Mouse (Mus musculus): ENCODE measurements around the gene Daglb. TPM values are rescaled to one million over a fixed set of nuclear protein-coding genes. Genes with fewer than 3 reads are reported as not detected.

Daglb gene
- 8.9 and 9.3 TPM in 2 replicates for polyA plus RNA-seq (2015; fragmentation: Nextera tagmentation; extraction: Ambion mirVana)

DNA sequence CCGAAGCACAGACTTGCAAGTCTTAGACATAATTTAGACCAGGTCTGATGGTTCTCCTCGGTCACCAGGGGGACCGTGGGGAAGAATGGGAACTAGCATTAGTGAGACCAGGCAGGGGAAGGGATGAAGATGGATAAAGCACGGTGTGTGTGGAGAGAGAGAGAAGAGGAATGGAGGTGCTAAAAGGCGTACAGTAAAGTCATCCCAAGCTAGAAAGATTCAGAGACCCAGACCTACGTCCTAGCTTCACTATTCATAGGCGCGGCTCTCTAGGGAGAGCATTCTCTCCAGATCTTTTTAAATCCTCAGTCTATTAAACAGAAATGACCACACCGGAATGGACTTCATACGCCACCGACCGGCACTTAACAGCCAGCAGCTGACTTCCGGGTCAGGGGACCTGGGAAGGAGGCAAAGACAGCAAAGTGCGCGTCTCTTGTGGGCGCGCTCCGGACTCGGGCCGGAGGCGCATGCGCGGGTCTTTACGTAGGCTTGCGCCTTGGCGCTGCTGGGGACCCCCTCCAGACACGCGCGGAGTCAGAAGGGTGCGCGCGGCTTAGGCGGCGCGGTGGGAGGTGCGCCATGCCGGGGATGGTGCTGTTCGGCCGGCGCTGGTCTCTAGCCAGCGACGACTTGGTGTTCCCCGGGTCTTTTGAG lies at the start of gene Daglb:
Daglb (plus strand) TSS at position 485 of the 657 bp plus-strand sequence.
- no peaks in the 10 kb centered on the region for H3K36me3 ChIP-seq (ENCODE audit: control insufficient read depth, insufficient read depth)
- H3K4me1 ChIP-seq (ENCODE audit: control insufficient read depth, insufficient read depth, low read length): peaks cover 10% of the 10 kb centered on the region; the same call in 1 of the 2 replicates
- H3K4me3 ChIP-seq (ENCODE audit: low read length): peak within 1 kb of the TSS; percentile 69
- H3K9me3 ChIP-seq (replicated peaks; ENCODE audit: control insufficient read depth, low read length): no peaks in the 10 kb centered on the region
- peak within 1 kb of the TSS; percentile 97 for H3K4me2 ChIP-seq (ENCODE audit: low read depth, low read length)
- H3K9ac ChIP-seq (ENCODE audit: low read length): peak within 1 kb of the TSS; percentile 80
- ATAC-seq (replicated peaks; ENCODE audit: extremely low read depth, insufficient read depth, low FRiP score): peak; percentile 94
- H3K27me3 ChIP-seq (ENCODE audit: control insufficient read depth, insufficient read depth, low read length): no peaks in the 10 kb centered on the region
- 3% methylated on average over 43 of the region's 43 CpGs for WGBS
- H3K27ac ChIP-seq (ENCODE audit: low read length): peak within 1 kb of the TSS; percentile 47

- 72% methylated on average over 4 of the region's 4 CpGs for WGBS
- H3K36me3 ChIP-seq (ENCODE audit: control insufficient read depth, insufficient read depth): peaks cover 50% of the 10 kb centered on the region
These were observed 42.9 kb upstream of the Daglb start for GRCm38 (mm10) chr5:143421484-143421883.

DNA sequence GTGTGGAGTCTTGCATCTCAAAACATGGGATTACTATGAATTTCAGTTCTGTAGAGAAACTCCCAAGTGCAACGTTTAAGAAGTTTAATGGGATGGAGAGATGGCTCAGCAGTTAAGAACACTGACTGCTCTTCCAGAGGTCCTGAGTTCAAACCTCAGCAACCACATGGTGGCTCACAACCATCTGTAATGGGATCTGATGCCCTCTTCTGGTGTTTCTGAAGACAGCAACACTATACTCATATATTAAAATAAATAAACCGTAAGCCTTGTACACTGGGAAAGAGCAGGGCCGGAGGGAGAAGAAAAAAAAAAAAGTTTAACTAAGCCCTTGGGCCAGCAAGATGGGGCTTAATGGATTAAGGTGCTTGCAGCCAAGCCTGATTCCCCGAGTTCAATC lies 41.4 kb upstream of the Daglb start:
- H3K9ac ChIP-seq (ENCODE audit: low read length): no peak overlapping the region
- no peaks in the 10 kb centered on the region for H3K9me3 ChIP-seq (replicated peaks; ENCODE audit: control insufficient read depth, low read length)
- H3K27me3 ChIP-seq (ENCODE audit: control insufficient read depth, insufficient read depth, low read length): no peaks in the 10 kb centered on the region
- WGBS: 77% methylated on average over 4 of the region's 4 CpGs
- no peak overlapping the region for H3K27ac ChIP-seq (ENCODE audit: low read length)
- H3K4me3 ChIP-seq (ENCODE audit: low read length): no peak overlapping the region
- no peaks in the 10 kb centered on the region for H3K4me1 ChIP-seq (ENCODE audit: control insufficient read depth, insufficient read depth, low read length)
- H3K4me2 ChIP-seq (ENCODE audit: low read depth, low read length): no peak overlapping the region
- H3K36me3 ChIP-seq (ENCODE audit: control insufficient read depth, insufficient read depth): peaks cover 35% of the 10 kb centered on the region
- no peak for ATAC-seq (replicated peaks; ENCODE audit: extremely low read depth, insufficient read depth, low FRiP score)

More at GRCm38 (mm10) chr5:143421484-143421883, 42.9 kb upstream of the Daglb start:
- H3K4me3 ChIP-seq (ENCODE audit: low read length): no peak overlapping the region
- no peak for ATAC-seq (replicated peaks; ENCODE audit: extremely low read depth, insufficient read depth, low FRiP score)
- H3K4me1 ChIP-seq (ENCODE audit: control insufficient read depth, insufficient read depth, low read length): no peaks in the 10 kb centered on the region
- H3K27ac ChIP-seq (ENCODE audit: low read length): no peak overlapping the region
- no peaks in the 10 kb centered on the region for H3K27me3 ChIP-seq (ENCODE audit: control insufficient read depth, insufficient read depth, low read length)
- no peaks in the 10 kb centered on the region for H3K9me3 ChIP-seq (replicated peaks; ENCODE audit: control insufficient read depth, low read length)
- H3K9ac ChIP-seq (ENCODE audit: low read length): no peak overlapping the region
- H3K4me2 ChIP-seq (ENCODE audit: low read depth, low read length): no peak overlapping the region

- no peaks in the 10 kb centered on the region for H3K4me1 ChIP-seq (ENCODE audit: control insufficient read depth, insufficient read depth, low read length)
- H3K4me3 ChIP-seq (ENCODE audit: low read length): no peak overlapping the region
- H3K9me3 ChIP-seq (replicated peaks; ENCODE audit: control insufficient read depth, low read length): no peaks in the 10 kb centered on the region
- ATAC-seq (replicated peaks; ENCODE audit: extremely low read depth, insufficient read depth, low FRiP score): no peak
- no peak overlapping the region for H3K4me2 ChIP-seq (ENCODE audit: low read depth, low read length)
- H3K27me3 ChIP-seq (ENCODE audit: control insufficient read depth, insufficient read depth, low read length): no peaks in the 10 kb centered on the region
- WGBS: 23% methylated on average over 6 of the region's 6 CpGs
- no peak overlapping the region for H3K27ac ChIP-seq (ENCODE audit: low read length)
- H3K36me3 ChIP-seq (ENCODE audit: control insufficient read depth, insufficient read depth): peaks cover 25% of the 10 kb centered on the region
- H3K9ac ChIP-seq (ENCODE audit: low read length): no peak overlapping the region
These were observed 40.4 kb upstream of the Daglb start for GRCm38 (mm10) chr5:143423899-143424519.

GRCm38 (mm10) chr5:143434421-143434820 lies 30.0 kb upstream of the Daglb start:
- no peak; the same call in 1 of the 2 replicates for ATAC-seq (replicated peaks; ENCODE audit: extremely low read depth, insufficient read depth, low FRiP score)
- H3K27me3 ChIP-seq (ENCODE audit: control insufficient read depth, insufficient read depth, low read length): no peaks in the 10 kb centered on the region
- H3K4me2 ChIP-seq (ENCODE audit: low read depth, low read length): no peak overlapping the region
- H3K4me3 ChIP-seq (ENCODE audit: low read length): no peak overlapping the region
- no peaks in the 10 kb centered on the region for H3K36me3 ChIP-seq (ENCODE audit: control insufficient read depth, insufficient read depth)
- no peak overlapping the region for H3K27ac ChIP-seq (ENCODE audit: low read length)
- no peak overlapping the region for H3K9ac ChIP-seq (ENCODE audit: low read length)
- H3K9me3 ChIP-seq (replicated peaks; ENCODE audit: control insufficient read depth, low read length): no peaks in the 10 kb centered on the region
- 7% methylated on average over 4 of the region's 4 CpGs for WGBS
- no peaks in the 10 kb centered on the region for H3K4me1 ChIP-seq (ENCODE audit: control insufficient read depth, insufficient read depth, low read length)

DNA sequence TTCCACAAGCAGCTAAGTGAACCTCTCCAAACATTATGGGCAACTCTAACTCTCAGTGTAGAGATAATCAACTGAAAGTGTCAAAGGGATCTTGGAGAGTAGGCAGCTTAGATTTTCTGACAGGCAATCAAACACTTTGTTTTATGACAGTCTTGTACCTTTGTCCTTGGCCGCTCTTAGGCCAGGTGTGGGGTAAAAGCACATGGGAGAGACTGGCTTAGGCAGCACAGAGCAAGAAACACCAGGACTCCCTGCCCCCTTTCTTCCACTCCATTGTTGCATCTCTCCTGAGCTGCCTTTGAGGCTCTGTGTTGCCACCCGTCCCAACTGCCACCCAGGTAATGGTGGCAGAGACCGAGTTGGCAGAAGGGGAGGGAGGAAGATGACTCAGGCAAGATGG lies 23.1 kb upstream of the Daglb start:
- ATAC-seq (replicated peaks; ENCODE audit: extremely low read depth, insufficient read depth, low FRiP score): no peak
- no peak overlapping the region for H3K27ac ChIP-seq (ENCODE audit: low read length)
- no peaks in the 10 kb centered on the region for H3K9me3 ChIP-seq (replicated peaks; ENCODE audit: control insufficient read depth, low read length)
- H3K36me3 ChIP-seq (ENCODE audit: control insufficient read depth, insufficient read depth): no peaks in the 10 kb centered on the region
- H3K9ac ChIP-seq (ENCODE audit: low read length): no peak overlapping the region
- WGBS: 81% methylated on average over 3 of the region's 3 CpGs
- H3K4me3 ChIP-seq (ENCODE audit: low read length): no peak overlapping the region
- no peaks in the 10 kb centered on the region for H3K27me3 ChIP-seq (ENCODE audit: control insufficient read depth, insufficient read depth, low read length)
- no peaks in the 10 kb centered on the region for H3K4me1 ChIP-seq (ENCODE audit: control insufficient read depth, insufficient read depth, low read length)
- no peak overlapping the region for H3K4me2 ChIP-seq (ENCODE audit: low read depth, low read length)

- Histone ChIP-seq H3K27me3 (ENCODE audit: control insufficient read depth, insufficient read depth, low read length) (no peaks in the 10 kb centered on the region), H3K4me1 (ENCODE audit: control insufficient read depth, insufficient read depth, low read length) (no peaks in the 10 kb centered on the region), H3K9ac (ENCODE audit: low read length) (no peak overlapping the region), H3K4me3 (ENCODE audit: low read length) (no peak overlapping the region), H3K9me3 (replicated peaks; ENCODE audit: control insufficient read depth, low read length) (no peaks in the 10 kb centered on the region), H3K4me2 (ENCODE audit: low read depth, low read length) (no peak overlapping the region), H3K36me3 (ENCODE audit: control insufficient read depth, insufficient read depth) (no peaks in the 10 kb centered on the region), H3K27ac (ENCODE audit: low read length) (no peak overlapping the region)
- WGBS: 81% methylated on average over 12 of the region's 12 CpGs
- no peak for ATAC-seq (replicated peaks; ENCODE audit: extremely low read depth, insufficient read depth, low FRiP score)
These were observed 22.6 kb upstream of the Daglb start for GRCm38 (mm10) chr5:143441753-143442152.

DNA sequence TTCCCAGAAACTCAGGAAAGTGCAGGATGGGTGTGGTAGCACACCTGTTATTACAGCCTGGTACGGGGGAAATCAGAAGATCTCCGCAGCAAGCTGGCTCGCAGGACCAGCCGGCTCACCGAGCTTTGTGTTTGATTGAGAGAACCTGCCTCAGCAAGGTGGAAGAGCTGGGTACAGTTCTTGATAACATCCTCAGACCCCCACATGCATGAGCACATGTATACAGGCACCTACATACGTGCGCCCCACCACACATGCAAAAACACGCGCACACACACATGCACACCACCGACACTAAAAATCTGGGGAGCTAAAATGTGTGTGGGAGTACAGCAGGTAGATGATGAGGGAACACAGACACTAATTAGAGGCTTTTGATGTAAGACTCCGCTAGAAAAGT lies 713 bp upstream of the Daglb start:
- 0 out of 2 replicates have a peak overlapping the region, but pooled peaks have one; percentile 3 for H3K27ac ChIP-seq (ENCODE audit: low read length)
- H3K4me1 ChIP-seq (ENCODE audit: control insufficient read depth, insufficient read depth, low read length): peaks cover 10% of the 10 kb centered on the region; the same call in 1 of the 2 replicates
- WGBS: 82% methylated on average over 11 of the region's 11 CpGs

GRCm38 (mm10) chr5:143464757-143465118 lies 354 bp downstream of the Daglb start:
- Histone ChIP-seq H3K36me3 (ENCODE audit: control insufficient read depth, insufficient read depth) (no peaks in the 10 kb centered on the region), H3K9me3 (replicated peaks; ENCODE audit: control insufficient read depth, low read length) (no peaks in the 10 kb centered on the region), H3K4me1 (ENCODE audit: control insufficient read depth, insufficient read depth, low read length) (peaks cover 10% of the 10 kb centered on the region; the same call in 1 of the 2 replicates), H3K27ac (ENCODE audit: low read length) (peak overlapping the region; percentile 47), H3K4me3 (ENCODE audit: low read length) (peak overlapping the region; percentile 69), H3K9ac (ENCODE audit: low read length) (peak overlapping the region; percentile 80), H3K4me2 (ENCODE audit: low read depth, low read length) (peak overlapping the region; percentile 97), H3K27me3 (ENCODE audit: control insufficient read depth, insufficient read depth, low read length) (no peaks in the 10 kb centered on the region)
- peak; percentile 45 for ATAC-seq (replicated peaks; ENCODE audit: extremely low read depth, insufficient read depth, low FRiP score)
- WGBS: 0% methylated on average over 20 of the region's 20 CpGs

More for the DNA sequence above, 713 bp upstream of the Daglb start:
- H3K9ac ChIP-seq (ENCODE audit: low read length): peak overlapping the region; percentile 80
- H3K4me3 ChIP-seq (ENCODE audit: low read length): peak overlapping the region; percentile 69
- no peaks in the 10 kb centered on the region for H3K27me3 ChIP-seq (ENCODE audit: control insufficient read depth, insufficient read depth, low read length)
- peak overlapping the region; percentile 97 for H3K4me2 ChIP-seq (ENCODE audit: low read depth, low read length)
- no peaks in the 10 kb centered on the region for H3K9me3 ChIP-seq (replicated peaks; ENCODE audit: control insufficient read depth, low read length)
- no peaks in the 10 kb centered on the region for H3K36me3 ChIP-seq (ENCODE audit: control insufficient read depth, insufficient read depth)
- ATAC-seq (replicated peaks; ENCODE audit: extremely low read depth, insufficient read depth, low FRiP score): no peak
